Mouse (Mus musculus) lung, embryonic 16.5 days (tissue): Measurements from ENCODE around the gene Slc36a4. TPM values are rescaled to one million over a fixed set of nuclear protein-coding genes. Genes with fewer than 3 reads are reported as not detected.

Experiments
- ATAC-seq: fragments of 200-750 bp; cut with Nextera tagmentation; 2 replicates; pipeline ENCODE4 v1.8.0; 2017; ENCODE audit warnings: low read depth, mild to moderate bottlenecking, moderate library complexity
- H3K27ac ChIP-seq: fragments of 300-500 bp; sonication (generic); 2 replicates; pipeline ENCODE4 v1.5.1; 2014; ENCODE audit warnings: mild to moderate bottlenecking, control low read depth, low read length
- H3K27me3 ChIP-seq: fragments of 300-500 bp; sonication (generic); 2 replicates; pipeline ENCODE4 v1.6.1; 2014; ENCODE audit warnings: low read depth, low read length, mixed read lengths; ENCODE audit not compliant: control insufficient read depth, insufficient read depth
- H3K36me3 ChIP-seq: fragments of 300-500 bp; sonication (generic); 2 replicates; pipeline ENCODE4 v1.6.1; 2014; ENCODE audit warnings: low read length; ENCODE audit not compliant: control insufficient read depth, insufficient read depth
- H3K4me1 ChIP-seq: fragments of 300-500 bp; sonication (generic); replicated peaks from 2 replicates; pipeline ENCODE4 v1.6.1; 2014; ENCODE audit warnings: low read length, mixed read lengths; ENCODE audit not compliant: control insufficient read depth, insufficient read depth
- H3K4me2 ChIP-seq: fragments of 300-500 bp; sonication (generic); 2 replicates; pipeline ENCODE4 v1.6.1; 2014; ENCODE audit warnings: low read depth, low read length, control low read depth
- H3K4me3 ChIP-seq: fragments of 300-500 bp; sonication (generic); 2 replicates; pipeline ENCODE4 v1.5.1; 2014; ENCODE audit warnings: mild to moderate bottlenecking, low read length, control low read depth
- H3K9ac ChIP-seq: fragments of 300-500 bp; sonication (generic); 2 replicates; pipeline ENCODE4 v1.6.1; 2014; ENCODE audit warnings: low read length, control low read depth
- H3K9me3 ChIP-seq: fragments of 300-500 bp; sonication (generic); 2 replicates; pipeline ENCODE4 v1.6.1; 2016; ENCODE audit warnings: low read length; ENCODE audit not compliant: control insufficient read depth
- WGBS: fragments of 180-500 bp; shearing (Covaris S2); extraction: QIAGEN DNeasy Blood & Tissue Kit; methylation state at CpG from one replicate; pipeline ENCODE4 v1.1.7; 2014; 5-methylcytosine and 5-hydroxymethylcytosine counted together
- polyA plus RNA-seq: library from polyadenylated mRNA; unstranded; fragments of >200 nt; fragmentation: Nextera tagmentation; extraction: Ambion mirVana; gene quantifications from 2 replicates; pipeline ENCODE4 v1.2.1, GENCODE M21; 2015

Slc36a4 gene
- polyA plus RNA-seq, 1 experiment from 2014 or later = 11.1 TPM

GRCm38 (mm10) chr9:15741428-15741827 lies 31.9 kb downstream of the Slc36a4 start:
- peaks cover 18% of the 10 kb centered on the region for H3K36me3 ChIP-seq
- H3K4me2 ChIP-seq = no peak overlapping the region
- peak; percentile 41; the same call in 1 of the 2 replicates for ATAC-seq
- H3K9me3 ChIP-seq = no peaks in the 10 kb centered on the region
- WGBS = 52% methylated on average over 4 of the region's 4 CpGs
- no peak overlapping the region for H3K4me3 ChIP-seq
- H3K27ac ChIP-seq = no peak overlapping the region
- no peak overlapping the region for H3K9ac ChIP-seq
- H3K27me3 ChIP-seq = no peaks in the 10 kb centered on the region
- H3K4me1 ChIP-seq = peaks cover 4% of the 10 kb centered on the region; the same call in 1 of the 2 replicates

GRCm38 (mm10) chr9:15741931-15742330 lies 32.4 kb downstream of the Slc36a4 start:
- no peak for ATAC-seq
- Histone ChIP-seq H3K27me3 (no peaks in the 10 kb centered on the region), H3K4me1 (peaks cover 4% of the 10 kb centered on the region; the same call in 1 of the 2 replicates), H3K9me3 (no peaks in the 10 kb centered on the region), H3K4me2 (no peak overlapping the region), H3K4me3 (no peak overlapping the region), H3K27ac (no peak overlapping the region), H3K36me3 (peaks cover 16% of the 10 kb centered on the region), H3K9ac (no peak overlapping the region)
- WGBS = 52% methylated on average over 6 of the region's 6 CpGs

GRCm38 (mm10) chr9:15745985-15746607 lies 36.6 kb downstream of the Slc36a4 start:
- no peak overlapping the region for H3K4me2 ChIP-seq
- peaks cover 3% of the 10 kb centered on the region; the same call in 1 of the 2 replicates for H3K4me1 ChIP-seq
- no peak overlapping the region for H3K27ac ChIP-seq
- WGBS = 64% methylated on average over 2 of the region's 2 CpGs
- H3K36me3 ChIP-seq = no peaks in the 10 kb centered on the region
- H3K9ac ChIP-seq = no peak overlapping the region
- ATAC-seq = no peak
- no peaks in the 10 kb centered on the region for H3K27me3 ChIP-seq
- H3K9me3 ChIP-seq = no peaks in the 10 kb centered on the region
- H3K4me3 ChIP-seq = no peak overlapping the region

GRCm38 (mm10) chr9:15746636-15747035 lies 37.1 kb downstream of the Slc36a4 start:
- Histone ChIP-seq H3K27ac (no peak overlapping the region), H3K4me3 (no peak overlapping the region), H3K9me3 (no peaks in the 10 kb centered on the region), H3K4me2 (no peak overlapping the region), H3K27me3 (no peaks in the 10 kb centered on the region), H3K4me1 (no peaks in the 10 kb centered on the region), H3K36me3 (no peaks in the 10 kb centered on the region), H3K9ac (no peak overlapping the region)
- WGBS = 65% methylated on average over 7 of the region's 7 CpGs
- no peak for ATAC-seq

- no peaks in the 10 kb centered on the region for H3K9me3 ChIP-seq
- no peaks in the 10 kb centered on the region for H3K4me1 ChIP-seq
- H3K27ac ChIP-seq = no peak overlapping the region
- H3K36me3 ChIP-seq = no peaks in the 10 kb centered on the region
- H3K4me3 ChIP-seq = no peak overlapping the region
- no peak overlapping the region for H3K9ac ChIP-seq
- WGBS = 67% methylated on average over 5 of the region's 5 CpGs
- H3K27me3 ChIP-seq = no peaks in the 10 kb centered on the region
- no peak for ATAC-seq
- no peak overlapping the region for H3K4me2 ChIP-seq
These were observed 38.8 kb downstream of the Slc36a4 start for GRCm38 (mm10) chr9:15748383-15748782.

- H3K4me3 ChIP-seq = no peak overlapping the region
- H3K27me3 ChIP-seq = no peaks in the 10 kb centered on the region
- H3K4me2 ChIP-seq = no peak overlapping the region
- H3K9me3 ChIP-seq = no peaks in the 10 kb centered on the region
- no peaks in the 10 kb centered on the region for H3K4me1 ChIP-seq
- H3K27ac ChIP-seq = no peak overlapping the region
- H3K36me3 ChIP-seq = no peaks in the 10 kb centered on the region
- no peak overlapping the region for H3K9ac ChIP-seq
- ATAC-seq = no peak
These were observed 49.8 kb downstream of the Slc36a4 start for GRCm38 (mm10) chr9:15759318-15759717.

- no peak overlapping the region for H3K4me3 ChIP-seq
- WGBS = 48% methylated on average over 5 of the region's 5 CpGs
- no peaks in the 10 kb centered on the region for H3K9me3 ChIP-seq
- no peak overlapping the region for H3K4me2 ChIP-seq
- H3K27me3 ChIP-seq = no peaks in the 10 kb centered on the region
- no peaks in the 10 kb centered on the region for H3K36me3 ChIP-seq
- no peak for ATAC-seq
- no peak overlapping the region for H3K9ac ChIP-seq
- no peaks in the 10 kb centered on the region for H3K4me1 ChIP-seq
- H3K27ac ChIP-seq = no peak overlapping the region
These were observed 56.8 kb downstream of the Slc36a4 start for GRCm38 (mm10) chr9:15766379-15766778.

GRCm38 (mm10) chr9:15766821-15767220 lies 57.3 kb downstream of the Slc36a4 start:
- H3K27ac ChIP-seq = no peak overlapping the region

GRCm38 (mm10) chr9:15772766-15773165 lies 63.2 kb downstream of the Slc36a4 start:
- Histone ChIP-seq H3K27ac (no peak overlapping the region), H3K9me3 (no peaks in the 10 kb centered on the region), H3K4me2 (no peak overlapping the region), H3K4me3 (no peak overlapping the region), H3K36me3 (no peaks in the 10 kb centered on the region), H3K4me1 (no peaks in the 10 kb centered on the region), H3K27me3 (no peaks in the 10 kb centered on the region), H3K9ac (no peak overlapping the region)
- ATAC-seq = no peak
- 84% methylated on average over 12 of the region's 12 CpGs for WGBS

More at GRCm38 (mm10) chr9:15766821-15767220, 57.3 kb downstream of the Slc36a4 start:
- WGBS = 74% methylated on average over 5 of the region's 5 CpGs
- H3K27me3 ChIP-seq = no peaks in the 10 kb centered on the region
- no peaks in the 10 kb centered on the region for H3K4me1 ChIP-seq
- no peaks in the 10 kb centered on the region for H3K36me3 ChIP-seq
- H3K9me3 ChIP-seq = no peaks in the 10 kb centered on the region
- no peak for ATAC-seq
- no peak overlapping the region for H3K4me2 ChIP-seq
- H3K4me3 ChIP-seq = no peak overlapping the region
- no peak overlapping the region for H3K9ac ChIP-seq

- WGBS = 34% methylated on average over 3 of the region's 4 CpGs
These were observed 63.9 kb downstream of the Slc36a4 start for GRCm38 (mm10) chr9:15773426-15773825.

More at GRCm38 (mm10) chr9:15773426-15773825, 63.9 kb downstream of the Slc36a4 start:
- Histone ChIP-seq H3K36me3 (no peaks in the 10 kb centered on the region), H3K27ac (no peak overlapping the region), H3K9ac (no peak overlapping the region), H3K4me3 (no peak overlapping the region), H3K4me2 (no peak overlapping the region), H3K9me3 (no peaks in the 10 kb centered on the region), H3K4me1 (no peaks in the 10 kb centered on the region), H3K27me3 (no peaks in the 10 kb centered on the region)
- ATAC-seq = no peak
